Mouse (Mus musculus): Measurements from ENCODE around the gene Glyr1. TPM values are rescaled to one million over a fixed set of nuclear protein-coding genes. Genes with fewer than 3 reads are reported as not detected.

The Glyr1 gene
- polyA plus RNA-seq (2012; rRNA removed): 68.0 and 80.6 TPM in 2 replicates

DNA sequence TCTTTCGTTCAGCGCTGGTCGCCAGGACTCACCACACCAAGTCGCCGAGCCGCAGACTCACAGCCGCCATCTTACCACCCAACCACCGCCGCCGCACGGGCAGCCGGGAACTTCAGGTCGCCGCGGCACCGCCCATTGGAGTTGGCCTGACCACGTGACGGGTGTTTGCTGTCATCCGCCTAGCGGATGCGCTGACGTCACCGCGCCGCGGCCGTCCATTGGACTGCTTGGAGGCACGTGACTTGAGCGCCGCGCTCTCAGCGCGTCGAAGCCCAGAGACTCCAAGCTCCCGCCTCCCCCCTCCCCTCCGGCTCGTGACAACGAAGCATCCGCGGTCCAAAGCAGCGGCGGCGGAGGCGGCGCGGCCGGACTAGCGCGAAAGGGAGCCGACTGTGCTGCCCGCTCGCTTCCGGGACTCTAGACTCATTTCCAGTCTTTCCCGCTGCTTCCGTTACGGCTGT lies at the start of gene Glyr1, which contains the start of gene Ubn1:
Glyr1 (minus strand) TSS at position 90 of the 461 bp plus-strand sequence.
Ubn1 (plus strand) TSS at position 284 of the 461 bp plus-strand sequence.
- DNase-seq (ENCODE audit: low read depth): peak; percentile 88

DNA sequence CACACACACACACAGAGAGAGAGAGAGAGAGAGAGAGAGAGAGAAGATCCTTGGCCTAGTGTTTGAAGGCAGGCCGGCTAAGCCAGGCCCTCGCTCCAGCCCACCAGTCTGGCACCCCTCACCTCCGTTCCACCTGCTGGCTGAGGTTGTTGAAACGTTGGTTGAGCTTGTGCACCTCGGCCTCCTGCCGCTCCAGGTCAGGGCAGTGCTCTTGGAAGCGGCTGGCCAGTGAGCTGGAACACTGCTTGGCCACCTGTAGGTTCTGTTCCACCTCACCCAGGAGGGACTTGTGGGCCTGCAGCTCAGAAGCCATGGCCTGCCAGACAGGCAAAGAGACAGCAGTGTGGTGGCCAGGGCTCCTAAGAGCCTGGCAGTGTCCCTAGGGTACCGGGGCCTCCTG lies 46.8 kb upstream of the Glyr1 start:
- DNase-seq (ENCODE audit: low read depth): no peak

DNA sequence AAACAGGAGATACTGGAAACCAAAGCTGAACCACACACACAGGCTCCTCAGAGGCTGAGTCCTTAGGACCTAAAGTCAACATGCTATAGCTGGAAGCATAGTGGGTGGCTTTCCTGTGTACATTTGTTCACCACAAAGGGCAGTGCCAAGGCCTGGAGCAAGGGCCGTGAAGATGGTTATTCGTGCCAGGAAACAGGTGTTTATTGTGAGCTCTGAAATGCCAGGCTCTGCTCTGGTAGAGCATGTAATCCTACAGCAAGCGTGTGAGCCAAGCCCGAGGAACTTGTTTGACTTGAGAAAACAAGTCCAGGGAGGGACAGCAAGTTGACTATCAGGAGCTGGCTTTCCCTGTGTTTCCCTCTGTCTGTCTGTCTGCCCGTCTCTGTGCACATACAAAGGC lies 43.6 kb upstream of the Glyr1 start:
- peak; percentile 88 for DNase-seq (ENCODE audit: low read depth)

DNA sequence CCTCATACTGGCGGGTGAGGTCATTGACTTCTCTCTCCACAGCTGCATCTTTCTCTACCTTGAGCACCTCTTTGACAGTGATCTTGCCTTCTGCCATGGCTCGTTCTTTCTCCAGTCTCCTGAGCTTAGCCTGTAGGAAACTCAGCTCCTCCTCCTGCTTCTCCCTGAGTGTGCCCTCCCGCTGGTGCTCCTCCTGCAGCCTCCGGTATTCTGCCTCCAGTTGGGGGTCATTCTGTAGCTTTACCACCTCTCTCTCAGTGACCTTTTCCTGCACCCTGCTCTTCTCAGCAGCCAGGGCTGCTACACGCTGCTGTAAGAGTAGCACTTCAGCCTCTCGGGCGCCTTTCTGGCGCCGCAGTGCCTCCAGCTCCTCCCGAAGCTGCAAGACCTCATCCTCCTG lies 39.4 kb upstream of the Glyr1 start:
- no peak for DNase-seq (ENCODE audit: low read depth)

DNA sequence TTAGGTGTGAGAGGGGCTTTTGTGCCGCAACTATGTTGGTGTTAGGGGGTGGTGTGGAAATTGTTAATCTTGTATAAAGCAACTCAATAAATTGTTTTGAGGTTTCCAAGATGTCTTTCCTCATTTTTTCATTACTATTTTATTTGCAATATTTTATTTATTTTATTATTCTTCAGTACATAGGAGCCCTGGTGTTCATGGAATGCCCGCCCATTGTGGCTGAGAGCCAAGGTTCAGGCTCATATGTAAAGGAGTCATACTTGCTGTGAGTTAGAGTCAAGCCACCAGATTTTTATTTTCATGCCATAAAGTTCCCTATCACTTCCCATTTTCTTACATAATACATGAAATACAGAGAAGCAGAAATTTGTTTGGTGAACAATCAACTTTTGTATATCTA lies 36.5 kb upstream of the Glyr1 start:
- no peak for DNase-seq (ENCODE audit: low read depth)

DNA sequence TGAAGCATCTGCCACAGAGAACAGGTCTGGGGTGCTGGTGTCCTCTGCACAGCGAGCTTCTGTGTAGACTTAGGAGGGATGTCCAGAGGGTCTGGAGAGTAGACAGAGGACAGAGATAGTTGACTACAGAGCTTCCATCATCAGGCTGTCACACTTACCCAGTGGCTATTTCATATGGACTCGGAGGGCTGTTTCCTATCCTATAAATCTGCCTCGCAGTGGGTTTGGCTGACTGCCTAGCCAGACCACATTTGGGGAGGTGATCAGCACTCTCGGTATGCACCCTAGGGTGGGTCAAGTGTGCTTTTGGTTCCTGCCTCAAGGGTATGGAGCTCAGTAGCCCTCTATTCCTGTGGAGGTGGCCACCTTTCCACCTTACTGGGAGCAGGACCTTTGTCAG lies 35.5 kb upstream of the Glyr1 start:
- no peak for DNase-seq (ENCODE audit: low read depth)

DNA sequence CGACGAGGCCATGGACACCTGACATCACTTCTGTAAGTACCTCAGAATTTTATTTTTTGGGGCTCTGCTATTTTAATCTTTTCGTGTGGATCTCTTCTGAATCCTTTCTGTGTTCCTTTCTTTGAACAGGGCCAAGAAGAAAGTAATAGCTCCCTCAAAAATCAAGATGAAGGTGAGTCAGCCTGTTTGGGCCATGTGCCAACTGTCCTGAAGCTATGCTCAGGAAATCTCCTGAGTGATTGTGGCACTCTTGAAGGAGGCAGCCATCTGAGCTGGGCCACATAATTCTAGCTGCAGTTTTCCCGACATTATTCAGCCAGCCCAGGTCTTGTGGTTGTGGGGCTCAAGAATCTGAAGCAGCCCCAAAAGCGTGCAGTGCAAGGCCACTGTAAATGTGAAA lies 24.7 kb upstream of the Glyr1 start:
- DNase-seq (ENCODE audit: low read depth): no peak

DNA sequence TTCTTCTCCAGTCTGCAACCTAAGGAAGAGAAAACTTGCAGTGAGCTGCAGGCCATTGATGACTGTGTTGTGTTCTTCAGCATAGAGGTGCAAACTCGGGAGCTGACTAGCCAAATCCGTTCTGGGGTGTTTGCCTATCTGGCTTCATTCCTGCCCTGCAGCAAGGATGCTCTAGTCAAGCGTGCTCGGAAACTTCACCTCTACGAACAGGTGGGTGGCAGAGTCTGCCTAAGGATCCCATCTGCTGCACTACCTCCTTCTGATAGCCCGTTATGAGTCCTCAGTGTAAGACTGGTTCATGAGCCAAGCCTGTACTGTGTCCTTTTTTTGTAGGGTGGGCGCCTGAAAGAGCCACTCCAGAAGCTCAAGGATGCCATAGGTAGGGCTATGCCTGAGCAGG lies 22.3 kb upstream of the Glyr1 start:
- no peak for DNase-seq (ENCODE audit: low read depth)

DNA sequence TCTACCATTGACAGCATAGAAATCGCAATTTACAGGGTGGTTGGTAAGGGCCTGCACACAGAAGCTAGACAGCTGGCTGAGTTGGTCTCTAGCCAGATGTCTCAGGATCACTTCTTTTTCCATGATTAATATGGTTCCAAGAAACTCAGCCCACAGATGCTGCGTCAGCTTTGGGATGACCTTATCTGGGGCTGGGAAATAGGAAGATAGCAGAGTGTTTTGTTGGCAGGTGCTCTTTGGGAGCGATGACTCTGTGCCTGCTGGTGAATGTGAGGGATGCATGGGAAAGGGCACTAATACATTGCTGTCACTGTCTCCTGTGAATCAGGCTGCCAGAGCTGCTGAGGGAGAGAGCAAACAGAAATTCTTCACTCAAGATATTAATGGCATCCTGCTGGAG lies 20.7 kb upstream of the Glyr1 start:
- no peak for DNase-seq (ENCODE audit: low read depth)

DNA sequence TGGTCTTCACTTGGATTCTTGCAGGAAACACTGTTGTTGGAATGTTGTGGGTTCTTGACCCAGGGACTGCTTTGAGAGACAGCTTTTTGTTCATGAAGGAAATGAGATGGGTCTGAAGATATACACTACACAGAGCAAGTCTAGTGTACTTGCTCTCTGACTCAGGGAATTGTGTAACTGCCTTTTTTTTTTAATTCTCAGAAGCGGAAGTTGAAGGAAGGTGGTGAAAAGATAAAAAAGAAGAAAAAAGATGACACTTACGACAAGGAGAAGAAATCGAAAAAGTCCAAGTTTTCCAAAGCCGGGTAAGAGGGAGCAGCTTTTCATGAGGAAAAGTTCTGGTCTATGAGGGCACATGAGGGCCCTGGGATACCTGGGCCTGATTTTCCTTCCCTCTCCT lies 13.8 kb upstream of the Glyr1 start:
- no peak for DNase-seq (ENCODE audit: low read depth)

DNA sequence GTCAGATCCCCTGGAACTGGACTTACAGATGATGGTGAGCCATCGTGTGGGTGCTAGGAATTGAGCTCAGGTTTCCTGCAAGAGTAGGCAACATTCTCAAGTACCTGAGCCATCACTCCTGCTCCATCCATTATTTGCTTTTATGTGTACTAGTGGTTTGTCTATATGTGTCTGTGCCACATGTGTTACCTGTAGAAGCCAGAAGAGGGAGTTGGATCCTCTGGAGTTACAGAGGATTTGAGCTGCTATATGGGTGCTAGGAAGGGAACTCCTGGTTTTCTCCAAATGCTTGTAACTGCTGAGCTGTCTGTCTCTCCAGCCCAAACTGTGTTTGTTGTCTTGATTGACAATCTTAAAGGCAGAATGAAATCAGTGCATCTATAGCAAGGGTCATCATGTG lies 8.5 kb upstream of the Glyr1 start:
- no peak for DNase-seq (ENCODE audit: low read depth)

DNA sequence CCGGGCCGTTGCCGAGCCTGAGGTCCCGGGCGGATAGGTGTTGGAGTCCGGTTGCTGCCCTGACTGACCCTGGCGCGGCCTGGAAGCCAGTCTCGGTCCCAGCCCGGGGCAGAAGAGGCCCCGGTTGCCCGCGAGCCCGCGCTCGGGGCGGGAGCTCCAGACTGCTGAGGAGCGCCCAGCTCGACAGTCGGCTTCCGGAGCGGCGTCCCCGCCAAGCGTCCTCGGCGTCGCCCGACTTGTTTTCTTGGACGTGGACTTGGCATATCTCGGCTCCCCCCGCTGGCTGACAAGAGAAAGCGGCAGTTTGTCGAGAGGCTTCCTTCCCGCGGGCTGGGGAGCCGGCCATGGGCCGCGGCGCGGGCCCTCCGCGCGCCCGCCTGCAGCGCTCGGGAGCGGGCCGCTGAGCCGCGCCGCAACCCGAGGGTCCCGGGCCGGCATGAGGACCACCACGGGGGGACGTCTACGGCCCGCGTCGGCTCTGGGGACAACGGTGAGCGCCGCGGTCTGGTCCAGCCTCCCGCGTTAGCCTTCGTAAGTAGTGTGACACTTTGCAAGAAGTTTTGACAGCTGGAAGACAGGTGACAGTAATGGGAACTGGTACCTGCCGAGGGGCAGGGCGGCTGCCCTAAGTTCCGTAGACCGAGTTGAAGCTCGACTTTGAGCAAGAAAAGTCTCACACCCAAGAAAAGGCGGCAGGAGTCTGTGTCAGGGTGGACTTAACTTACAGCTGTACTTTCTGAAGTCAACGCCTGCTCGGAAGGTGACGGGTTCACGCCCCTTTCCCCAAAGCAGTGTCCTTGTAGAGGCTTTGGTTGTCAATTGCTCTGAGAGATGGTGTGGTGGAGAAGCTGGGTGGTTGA lies 818 bp upstream of the Glyr1 start:
- DNase-seq (ENCODE audit: low read depth): no peak

DNA sequence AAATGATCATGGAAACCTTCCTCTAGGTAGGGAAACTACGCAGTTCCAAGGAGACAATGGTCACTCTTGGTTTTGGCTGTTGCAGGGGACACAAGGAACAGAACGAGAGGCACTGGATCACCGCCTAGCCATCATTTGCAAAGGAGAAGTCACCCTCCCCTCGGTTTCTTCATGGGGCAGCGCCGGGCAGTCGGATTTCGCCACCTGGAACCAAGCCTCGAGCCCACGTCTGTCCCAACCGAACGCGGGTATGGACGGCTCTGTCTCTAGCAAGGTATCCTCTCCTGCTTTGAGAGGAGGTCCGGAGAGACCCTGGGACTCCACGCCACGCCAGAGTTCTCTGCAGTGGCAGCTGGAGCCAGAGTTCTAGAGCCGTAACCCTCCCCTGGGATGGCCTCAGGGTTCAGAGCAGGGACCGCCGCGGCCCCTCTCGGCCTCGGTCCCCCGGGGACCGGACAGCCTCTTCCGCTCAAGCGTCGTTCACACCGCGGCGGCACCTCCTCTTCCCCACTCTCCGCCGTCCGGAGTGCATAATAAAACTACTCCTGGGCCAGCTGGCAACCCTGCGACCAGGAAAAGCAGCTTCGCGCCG lies 385 bp downstream of the Glyr1 start:
- DNase-seq (ENCODE audit: low read depth): no peak

DNA sequence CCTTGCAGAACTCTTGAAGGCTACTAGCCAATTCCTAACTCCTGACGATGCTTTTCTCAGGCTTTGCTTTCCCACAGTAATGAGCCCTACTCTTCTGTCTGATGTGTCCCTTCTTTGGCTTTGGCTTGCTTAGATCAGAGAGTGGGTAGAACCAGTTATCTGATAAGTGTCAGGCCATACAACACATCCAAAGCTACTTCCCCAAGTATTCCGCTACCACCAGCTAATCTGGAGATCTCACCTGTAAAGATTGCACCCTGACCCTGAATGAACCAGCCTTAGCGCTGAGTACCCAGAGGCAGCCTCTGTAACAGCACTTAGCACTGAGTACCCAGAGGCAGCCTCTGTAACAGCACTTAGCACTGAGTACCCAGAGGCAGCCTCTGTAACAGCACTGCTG lies 4.3 kb downstream of the Glyr1 start:
- no peak for DNase-seq (ENCODE audit: low read depth)

DNA sequence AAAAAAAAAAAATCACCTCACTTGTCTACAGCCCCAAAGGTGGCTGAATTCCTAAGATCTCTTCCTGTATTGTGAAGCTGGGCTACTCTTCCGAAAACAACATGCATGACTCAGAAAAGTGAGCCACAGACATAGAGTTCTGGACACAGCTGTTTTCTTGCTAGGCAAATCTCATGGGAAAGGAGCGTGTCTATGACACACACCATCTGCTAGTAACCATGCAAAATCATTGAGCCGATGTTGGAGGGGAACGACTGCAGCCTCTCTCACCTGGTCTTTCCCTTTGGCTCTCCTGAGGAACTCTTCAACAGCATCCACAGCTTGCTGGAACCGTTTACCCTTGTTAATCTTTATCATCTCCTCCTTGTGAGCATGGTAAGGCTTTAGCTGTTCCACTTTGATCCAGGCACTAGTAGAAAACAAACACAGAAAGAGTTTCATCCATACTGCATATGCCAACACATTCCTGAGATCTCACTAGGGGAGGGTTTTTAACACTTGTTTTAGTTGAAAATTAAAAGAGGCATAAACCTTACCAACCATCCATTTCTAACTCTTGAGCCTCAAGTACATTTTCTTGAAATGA lies 12.9 kb downstream of the Glyr1 start:
- DNase-seq (ENCODE audit: low read depth): no peak

DNA sequence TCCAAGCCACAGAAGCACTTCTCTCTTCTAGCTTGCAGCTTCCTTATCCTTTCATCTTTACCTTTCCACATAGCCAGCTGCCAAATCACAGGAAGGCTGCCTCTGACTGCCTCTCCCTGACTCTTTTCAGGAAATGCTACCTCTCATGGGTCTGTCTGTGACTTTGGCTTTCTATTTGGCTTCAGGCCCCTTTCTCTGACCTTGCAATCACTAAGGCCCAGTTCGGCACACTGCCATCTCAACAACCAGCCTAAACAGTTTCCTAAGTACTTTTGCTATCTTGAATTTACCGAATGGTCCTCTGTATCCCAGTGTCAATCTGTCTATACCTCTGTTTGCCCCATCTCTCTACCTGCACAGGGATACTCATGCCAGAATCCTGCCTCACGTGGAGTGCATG lies 14.1 kb downstream of the Glyr1 start:
- DNase-seq (ENCODE audit: low read depth): no peak

DNA sequence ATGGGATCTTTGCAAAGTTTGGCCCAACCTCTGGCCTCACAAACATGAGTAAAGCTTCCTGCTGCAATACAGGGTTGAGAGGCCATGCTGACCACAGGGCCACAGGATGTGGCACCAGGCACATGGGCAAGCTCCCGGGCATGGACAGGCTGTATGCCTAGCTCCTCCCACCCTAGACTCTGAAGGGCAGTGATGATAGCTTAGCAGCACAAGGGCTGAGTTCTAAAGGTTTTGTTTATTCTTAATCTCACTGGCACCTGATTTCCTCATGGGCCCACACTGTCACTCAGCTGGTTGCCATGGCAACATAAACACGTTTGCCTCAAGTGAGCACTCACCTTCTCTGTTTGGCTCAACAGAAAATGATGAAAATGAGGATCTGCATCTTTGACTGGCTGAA lies 19.8 kb downstream of the Glyr1 start:
- DNase-seq (ENCODE audit: low read depth): no peak

DNA sequence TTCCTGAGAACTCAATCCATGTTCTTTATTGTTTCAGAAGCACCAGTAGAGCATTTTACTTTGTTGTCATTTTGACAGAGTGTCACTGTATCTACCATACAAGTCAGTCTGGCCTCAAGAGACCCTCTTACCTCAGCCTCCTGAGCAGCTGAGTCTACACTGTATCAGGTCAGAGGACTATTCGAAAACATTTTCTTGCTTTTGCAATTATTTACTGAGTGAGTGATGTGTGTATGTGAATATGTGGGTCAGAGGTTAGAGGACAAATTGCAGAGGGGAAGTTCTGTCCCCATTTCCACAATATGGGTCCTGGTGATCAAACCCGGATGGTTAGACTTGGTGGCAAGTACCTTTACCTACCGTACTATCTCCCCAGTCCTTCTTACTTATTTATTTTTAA lies 25.6 kb downstream of the Glyr1 start:
- no peak for DNase-seq (ENCODE audit: low read depth)

DNA sequence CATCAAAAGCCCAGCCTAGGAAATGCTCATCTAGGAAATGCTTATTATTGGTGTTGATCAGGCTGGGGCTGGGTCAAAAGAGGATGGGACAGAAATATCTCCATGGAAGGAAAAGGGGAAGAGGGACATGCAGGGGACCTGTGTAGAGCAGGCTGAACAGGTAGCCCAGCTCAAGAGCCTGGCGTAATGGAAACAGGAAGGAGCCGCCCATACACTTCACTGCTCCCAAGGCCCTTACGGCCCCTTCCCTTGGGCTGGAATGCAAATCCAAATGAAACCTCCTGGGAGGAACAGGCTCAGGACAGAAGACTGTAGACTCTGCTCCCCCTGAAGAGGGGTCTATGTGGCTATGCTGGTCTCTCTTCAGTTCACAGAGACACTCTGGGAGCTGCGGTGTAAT lies 35.1 kb downstream of the Glyr1 start:
- no peak for DNase-seq (ENCODE audit: low read depth)

DNA sequence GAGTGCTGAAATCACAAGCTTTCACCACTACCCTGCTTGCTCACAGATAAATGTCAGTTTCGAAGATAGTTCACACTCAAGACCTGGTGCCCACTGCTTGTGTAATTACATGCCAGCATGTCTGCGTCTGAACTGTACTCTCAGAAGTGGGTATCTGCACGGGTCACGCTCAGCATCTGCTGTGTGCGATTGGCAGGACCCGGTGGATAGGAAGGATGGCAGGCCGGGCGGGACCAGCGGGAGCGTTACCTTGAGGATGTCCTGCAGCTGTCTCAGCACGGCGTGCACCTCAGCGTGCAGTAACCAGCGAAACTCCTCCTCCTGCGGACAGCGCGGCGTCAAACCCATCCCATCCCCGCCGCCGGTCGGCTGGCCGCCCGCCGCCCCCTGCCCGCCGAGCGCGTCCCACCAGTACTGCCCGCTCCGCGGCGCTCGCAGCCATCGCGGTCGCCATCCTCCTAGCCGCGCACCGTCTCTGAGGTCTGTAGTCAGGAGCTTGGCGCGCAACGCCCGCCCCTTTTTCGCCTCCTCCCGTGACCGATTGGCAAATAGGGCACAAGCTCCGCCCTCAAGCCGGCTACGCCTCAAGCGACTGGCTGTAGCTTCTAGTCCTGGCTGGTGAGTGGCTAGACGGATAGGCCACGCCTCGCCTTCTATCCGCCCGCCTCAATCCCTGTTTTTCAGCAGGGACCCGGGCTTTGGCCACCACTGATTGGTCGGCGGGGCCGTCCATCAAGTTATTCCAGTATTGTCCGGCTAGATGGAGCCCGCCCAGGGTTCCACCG lies 36.4 kb downstream of the Glyr1 start, which contains the start of gene Rogdi:
Rogdi (minus strand) TSS at position 500 of the 785 bp plus-strand sequence.
- peak; percentile 78 for DNase-seq (ENCODE audit: low read depth)

DNA sequence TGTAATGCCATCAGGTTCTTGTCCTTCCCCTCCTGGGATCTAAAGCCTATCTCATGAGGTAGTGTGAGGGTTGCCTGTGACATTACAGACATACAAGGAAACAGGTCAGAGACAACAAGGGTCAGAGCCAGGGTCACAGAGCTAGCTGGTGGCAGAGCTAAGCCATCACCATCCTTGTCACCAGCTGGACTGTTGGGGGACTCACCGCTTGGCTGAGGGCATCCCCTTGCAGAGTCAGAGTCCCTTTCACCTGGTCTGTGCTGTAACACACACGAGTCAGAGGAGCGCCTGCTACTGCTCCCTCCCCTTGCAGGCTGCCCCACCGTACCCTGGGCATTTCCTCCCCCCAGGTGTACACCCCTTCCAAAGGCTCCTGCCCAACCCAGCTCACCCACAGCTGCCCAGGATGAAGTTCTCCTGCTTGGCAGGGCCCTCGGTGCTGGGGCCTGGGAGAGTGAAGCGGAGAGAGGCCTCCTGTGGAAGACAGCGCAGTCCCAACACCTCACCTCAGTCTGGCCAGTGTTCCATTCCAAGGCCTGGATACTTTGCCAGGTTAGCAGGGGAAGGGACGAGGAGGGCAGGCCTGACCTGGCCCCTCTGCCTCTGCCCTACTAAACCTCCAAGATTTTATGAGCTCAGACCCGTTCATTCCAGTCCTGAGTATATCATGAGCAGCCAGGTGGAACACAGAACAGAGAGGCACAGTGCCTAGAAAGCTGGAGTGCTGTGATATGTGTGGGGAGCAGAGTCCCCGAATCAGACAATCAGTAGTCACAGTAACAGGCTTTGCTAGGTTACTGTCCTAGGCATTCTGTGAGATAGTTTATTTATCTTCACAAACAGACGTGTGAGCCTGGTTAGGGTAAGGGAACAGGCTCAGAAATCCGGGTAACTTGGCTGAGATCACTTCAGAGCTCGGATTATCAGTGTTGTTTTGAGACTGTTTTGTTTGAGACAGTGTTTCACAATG lies 37.3 kb downstream of the Glyr1 start:
- no peak for DNase-seq (ENCODE audit: low read depth)

All from gonadal fat pad, adult 2 months (tissue).